Mouse (Mus musculus) olfactory bulb, adult 2 months (tissue): ENCODE measurements around the gene Skp1a. TPM values are rescaled to one million over a fixed set of nuclear protein-coding genes. Genes with fewer than 3 reads are reported as not detected.
A peak's percentile ranks its signal among the peaks of the same experiment; 100 is the strongest.

Experiments
- H3K27ac ChIP-seq: fragments of 200-500 bp; 2 replicates; pipeline ENCODE4 v1.5.1; 2012; ENCODE audit warnings: low read depth, low read length; ENCODE audit not compliant: insufficient read depth
- H3K4me1 ChIP-seq: fragments of 200-500 bp; 2 replicates; pipeline ENCODE4 v1.6.1; 2012; ENCODE audit warnings: low read length; ENCODE audit not compliant: control insufficient read depth, insufficient read depth
- H3K4me3 ChIP-seq: fragments of 200-500 bp; 2 replicates; pipeline ENCODE4 v1.5.1; 2012; ENCODE audit warnings: mild to moderate bottlenecking, low read depth, low read length, moderate library complexity; ENCODE audit not compliant: insufficient read depth
- CTCF ChIP-seq: fragments of 200-500 bp; IDR thresholded peaks from 2 replicates; pipeline ENCODE4 v1.5.1; 2012; ENCODE audit warnings: low read depth, mild to moderate bottlenecking, low read length, moderate library complexity; ENCODE audit not compliant: insufficient read depth
- POLR2A ChIP-seq: fragments of 200-500 bp; IDR thresholded peaks from 2 replicates; pipeline ENCODE4 v1.6.1; 2012; ENCODE audit warnings: mild to moderate bottlenecking, low read depth, low read length, moderate library complexity; ENCODE audit not compliant: insufficient read depth
- WGBS: fragments of 180-500 bp; shearing (Covaris S2); methylation state at CpG from one replicate; pipeline ENCODE4 v1.1.7; 2018; 5-methylcytosine and 5-hydroxymethylcytosine counted together
- polyA plus RNA-seq: library from polyadenylated mRNA; stranded (reverse); fragments of >200 nt; gene quantifications from 2 replicates; pipeline ENCODE4 v1.2.4, GENCODE M21; 2012; ENCODE audit warnings: low replicate concordance; ENCODE audit not compliant: missing spikeins, insufficient read depth, insufficient read length

The Skp1a gene
- polyA plus RNA-seq, 1 experiment, result not detected

- TF ChIP-seq CTCF (no peak), POLR2A (no peak)
- no peak overlapping the region for H3K4me3 ChIP-seq
- peaks cover 71% of the 10 kb centered on the region for H3K4me1 ChIP-seq
- WGBS, result 56% methylated on average over 12 of the region's 12 CpGs
- no peak overlapping the region for H3K27ac ChIP-seq
Measured at GRCm38 (mm10) chr11:52265616-52266307, 34.0 kb downstream of the Skp1a start.

- 88% methylated on average over 5 of the region's 5 CpGs for WGBS
- Histone ChIP-seq H3K27ac (no peak overlapping the region), H3K4me3 (no peak overlapping the region), H3K4me1 (peaks cover 64% of the 10 kb centered on the region)
- TF ChIP-seq POLR2A (no peak), CTCF (no peak)
Measured at GRCm38 (mm10) chr11:52267271-52267670, 35.5 kb downstream of the Skp1a start.

- 58% methylated on average over 7 of the region's 7 CpGs for WGBS
- H3K4me3 ChIP-seq, result no peak overlapping the region
- peak overlapping the region; percentile 39; the same call in 1 of the 2 replicates for H3K27ac ChIP-seq
- H3K4me1 ChIP-seq, result peaks cover 72% of the 10 kb centered on the region
- TF ChIP-seq POLR2A, result no peak
- TF ChIP-seq CTCF, result no peak
Measured at GRCm38 (mm10) chr11:52268104-52268835, 36.5 kb downstream of the Skp1a start.

- 73% methylated on average over 6 of the region's 6 CpGs for WGBS
- Histone ChIP-seq H3K27ac (no peak overlapping the region), H3K4me1 (peaks cover 78% of the 10 kb centered on the region), H3K4me3 (no peak overlapping the region)
- TF ChIP-seq CTCF, result no peak
- TF ChIP-seq POLR2A, result no peak
Measured at GRCm38 (mm10) chr11:52269841-52270240, 38.0 kb downstream of the Skp1a start.

- H3K27ac ChIP-seq, result peak overlapping the region; percentile 93
- 29% methylated on average over 8 of the region's 8 CpGs for WGBS
- no peak overlapping the region for H3K4me3 ChIP-seq
- TF ChIP-seq POLR2A, result no peak
- TF ChIP-seq CTCF, result no peak
- peaks cover 79% of the 10 kb centered on the region for H3K4me1 ChIP-seq
Measured at GRCm38 (mm10) chr11:52271765-52272495, 40.1 kb downstream of the Skp1a start.

- peak overlapping the region; percentile 88 for H3K27ac ChIP-seq
- WGBS, result 49% methylated on average over 6 of the region's 6 CpGs
- TF ChIP-seq POLR2A (no peak), CTCF (no peak)
- no peak overlapping the region for H3K4me3 ChIP-seq
- peaks cover 79% of the 10 kb centered on the region for H3K4me1 ChIP-seq
Measured at GRCm38 (mm10) chr11:52272619-52273018, 40.8 kb downstream of the Skp1a start.

- 62% methylated on average over 11 of the region's 11 CpGs for WGBS
- Histone ChIP-seq H3K4me1 (peaks cover 74% of the 10 kb centered on the region), H3K27ac (peak overlapping the region; percentile 88), H3K4me3 (no peak overlapping the region)
- TF ChIP-seq POLR2A (0 out of 2 replicates have a peak, but pooled peaks have one; percentile 24), CTCF (no peak)
Measured at GRCm38 (mm10) chr11:52273183-52273941, 41.6 kb downstream of the Skp1a start.

GRCm38 (mm10) chr11:52273942-52274330 lies 42.1 kb downstream of the Skp1a start:
- Histone ChIP-seq H3K27ac (peak overlapping the region; percentile 94; the same call in 1 of the 2 replicates), H3K4me1 (peaks cover 69% of the 10 kb centered on the region), H3K4me3 (no peak overlapping the region; the same call in 1 of the 2 replicates)
- 86% methylated on average over 4 of the region's 4 CpGs for WGBS
- TF ChIP-seq POLR2A, result no peak
- TF ChIP-seq CTCF, result no peak

GRCm38 (mm10) chr11:52274456-52275112 lies 42.8 kb downstream of the Skp1a start:
- 48% methylated on average over 20 of the region's 20 CpGs for WGBS
- TF ChIP-seq POLR2A, result no peak
- no peak for TF ChIP-seq CTCF
- peak overlapping the region; percentile 9 for H3K4me3 ChIP-seq

More at GRCm38 (mm10) chr11:52274456-52275112, 42.8 kb downstream of the Skp1a start:
- peaks cover 62% of the 10 kb centered on the region for H3K4me1 ChIP-seq
- peak overlapping the region; percentile 94 for H3K27ac ChIP-seq
